Mouse (Mus musculus) layer of hippocampus, postnatal 14 days (tissue): ENCODE results near the gene Gm44973. TPM values are rescaled to one million over a fixed set of nuclear protein-coding genes. Genes with fewer than 3 reads are reported as not detected.

Experiments
- DNase-seq, 2 experiments: peaks; one replicate each; pipeline ENCODE4 v3.0.0; 2021 to 2022; ENCODE audit warnings: low spot score in 2 of 2, mixed read lengths in 1 of 2
- total RNA-seq, 2 experiments: library from RNA; stranded (reverse); gene quantifications; 2 replicates each; pipeline ENCODE4 v1.2.3; 2021

Gm44973 gene
- total RNA-seq, 2 experiments from 2014 or later = not detected

DNA sequence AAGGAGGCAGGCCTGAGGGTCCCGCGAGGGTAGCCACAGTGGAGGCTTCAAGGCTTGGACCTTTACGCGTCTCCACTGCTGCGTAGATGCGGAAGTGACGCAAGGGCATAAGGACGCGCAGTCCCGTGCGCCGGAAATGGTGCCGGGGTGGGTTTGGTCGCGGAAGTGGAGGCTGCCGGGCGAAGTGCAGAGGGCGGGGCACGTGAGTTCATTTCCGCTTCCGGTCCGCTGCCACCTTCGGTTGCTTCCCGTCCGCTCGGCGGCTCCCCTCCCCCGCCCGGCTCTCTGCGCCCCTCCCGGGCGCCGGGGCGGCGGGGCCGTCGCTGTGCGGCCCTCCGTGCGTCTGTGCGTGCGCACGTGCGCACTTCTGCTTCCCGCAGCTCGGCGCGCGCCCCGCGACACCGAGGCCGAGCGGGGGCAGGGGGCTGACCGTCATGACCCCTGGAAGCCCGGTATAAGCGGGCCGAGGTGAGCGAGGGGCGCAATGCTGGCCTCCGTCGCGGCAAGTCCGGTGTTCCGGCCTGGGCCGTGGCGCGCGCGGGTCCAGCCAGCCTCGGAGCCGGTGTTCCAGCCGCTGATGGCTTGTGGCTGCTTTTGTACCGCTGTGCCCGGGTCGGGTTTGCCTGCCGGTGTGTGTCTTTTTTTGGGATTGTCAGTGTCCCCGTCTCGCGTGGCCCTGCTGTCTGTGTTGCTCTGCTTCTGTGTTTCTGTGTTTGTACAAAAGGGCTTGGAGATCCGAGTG lies 64.9 kb downstream of the Gm44973 start, which contains the start of gene Epn1:
Gene Epn1 (plus strand): TSS at position 226 of the 742 bp plus-strand sequence.
- peak; percentile 94 to 98 for DNase-seq

DNA sequence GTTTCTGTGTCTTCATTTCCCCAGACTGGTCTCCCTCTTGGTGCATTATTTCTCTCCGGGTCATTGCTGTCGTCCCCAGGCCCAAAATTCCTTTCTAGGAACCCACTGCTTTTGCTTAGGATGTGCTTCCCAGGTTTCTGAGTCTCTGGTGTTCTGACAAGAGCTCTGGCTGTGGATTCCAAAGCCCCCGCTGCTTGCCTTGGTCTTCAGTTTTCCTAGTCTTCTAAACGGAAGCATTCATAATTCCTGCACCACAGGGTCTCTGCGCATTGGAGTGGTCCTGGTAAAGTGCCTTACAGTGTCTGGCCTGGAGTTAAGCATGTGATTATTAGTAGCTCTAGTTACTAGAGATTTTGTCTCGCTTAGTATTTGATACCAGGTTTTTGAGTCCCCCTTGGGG lies 65.5 kb downstream of the Gm44973 start:
- no peak for DNase-seq

DNA sequence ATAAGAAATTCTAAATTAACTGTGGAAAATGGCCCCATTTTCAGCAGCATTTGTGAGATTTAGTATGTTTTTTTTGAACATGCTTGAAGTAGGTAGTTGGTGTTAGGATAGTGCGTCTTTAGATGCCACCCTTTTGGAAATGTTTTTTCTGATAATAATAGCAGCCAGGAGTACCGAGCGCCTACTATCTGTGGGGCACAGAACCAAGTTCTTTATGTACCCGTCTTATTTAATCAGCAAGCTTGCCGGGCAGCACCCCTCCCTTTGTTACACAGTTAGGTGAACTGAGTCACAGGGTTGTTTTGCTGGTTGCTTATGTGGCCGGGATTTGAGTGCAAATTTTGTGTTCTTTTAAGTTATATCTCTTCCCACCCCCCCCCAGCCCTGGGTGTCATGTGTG lies 65.9 kb downstream of the Gm44973 start:
- no peak for DNase-seq

- no peak for DNase-seq
Measured at GRCm38 (mm10) chr7:5081939-5082338, 66.6 kb downstream of the Gm44973 start.

Other genes with a start within 250 kb of the Gm44973 start
- gene Fam71e2, start 244.2 kb upstream of the Gm44973 start, total RNA-seq = not detected
- under 1 TPM; 0.21 to 0.38 TPM for gene Il11, start 232.6 kb upstream of the Gm44973 start, total RNA-seq
- not detected for gene Tmem190, start 232.6 kb upstream of the Gm44973 start, total RNA-seq
- gene Tmem238, start 225.8 kb upstream of the Gm44973 start, total RNA-seq = 1 to 10 TPM; 2.4 to 2.6 TPM
- 100 to 1,000 TPM; 498 to 526 TPM for gene Rpl28, start 222.6 kb upstream of the Gm44973 start, total RNA-seq
- 100 to 1,000 TPM; 103 to 123 TPM for gene Ube2s, start 202.9 kb upstream of the Gm44973 start, total RNA-seq
- 100 to 1,000 TPM; 134 to 137 TPM for gene Shisa7, start 170.8 kb upstream of the Gm44973 start, total RNA-seq
- 1 to 10 TPM; 3.2 to 5.5 TPM for gene Isoc2b, start 145.2 kb upstream of the Gm44973 start, total RNA-seq
- 1 to 10 TPM; 8.9 to 9.8 TPM for gene Isoc2a, start 138.3 kb upstream of the Gm44973 start, total RNA-seq
- under 1 TPM; 0.41 to 0.44 TPM for gene Gm36210, start 109.0 kb upstream of the Gm44973 start, total RNA-seq
- gene Zfp628, start 100.3 kb upstream of the Gm44973 start, total RNA-seq = 10 to 100 TPM; 11.5 to 14.6 TPM
- gene Nat14, start 93.5 kb upstream of the Gm44973 start, total RNA-seq = 10 to 100 TPM; 67.8 to 76.2 TPM
- gene Ssc5d, start 89.7 kb upstream of the Gm44973 start, total RNA-seq = 1 to 10 TPM; 2.7 to 2.8 TPM
- gene Sbk2, start 51.1 kb upstream of the Gm44973 start, total RNA-seq = not detected
- gene Sbk3, start 44.3 kb upstream of the Gm44973 start, total RNA-seq = under 1 TPM; 0.44 to 0.67 TPM
- 10 to 100 TPM; 36.9 to 39.0 TPM for gene Zfp579, start 19.3 kb upstream of the Gm44973 start, total RNA-seq
- gene Zfp524, start 1.1 kb upstream of the Gm44973 start, total RNA-seq = 1 to 10 TPM; 5.7 to 6.4 TPM
- 10 to 100 TPM; 21.4 to 27.7 TPM for gene Fiz1, start 799 bp upstream of the Gm44973 start, total RNA-seq
- gene Zfp865, start 4.9 kb downstream of the Gm44973 start, total RNA-seq = 10 to 100 TPM; 34.6 to 35.8 TPM
- gene Ccdc106, start 5.1 kb downstream of the Gm44973 start, total RNA-seq = 10 to 100 TPM; 65.6 to 67.2 TPM
- gene 4632433K11Rik, start 18.6 kb downstream of the Gm44973 start, total RNA-seq = not detected
- 1 to 10 TPM; 5.3 to 7.0 TPM for gene Zfp784, start 22.9 kb downstream of the Gm44973 start, total RNA-seq
- 10 to 100 TPM; 57.8 to 63.2 TPM for gene Zfp580, start 36.0 kb downstream of the Gm44973 start, total RNA-seq
- gene U2af2, start 46.6 kb downstream of the Gm44973 start, total RNA-seq = 100 to 1,000 TPM; 163 to 176 TPM
- 100 to 1,000 TPM; 479 to 480 TPM for gene Epn1, start 64.7 kb downstream of the Gm44973 start, total RNA-seq
- not detected for gene Rfpl4, start 101.5 kb downstream of the Gm44973 start, total RNA-seq
- not detected for gene Rasl2-9, start 110.5 kb downstream of the Gm44973 start, total RNA-seq
- not detected for gene Vmn1r55, start 134.2 kb downstream of the Gm44973 start, total RNA-seq
- not detected for gene Vmn1r56, start 181.3 kb downstream of the Gm44973 start, total RNA-seq
- not detected for gene Vmn1r57, start 203.0 kb downstream of the Gm44973 start, total RNA-seq